Mouse (Mus musculus) urinary bladder, postnatal 25 days (tissue): Measurements from ENCODE around the gene Cisd3.
A peak's percentile ranks its signal among the peaks of the same experiment; 100 is the strongest.
"Not testable (repeated sequence)": the region's sequence is repeated elsewhere in the genome, so short reads cannot be mapped to it uniquely, and the experiment has no call there.

Source experiments
- DNase-seq: peaks from one replicate; pipeline ENCODE4 v3.0.0; 2022; ENCODE audit warnings: low spot score

Gene Cisd3

GRCm38 (mm10) chr11:97685613-97686321 lies at the start of gene Cisd3:
TSS of gene Cisd3 (plus strand) at chr11:97685826.
- DNase-seq, result peak; percentile 88

- DNase-seq, result no peak
Measured at GRCm38 (mm10) chr11:97641668-97642067, 44.0 kb upstream of the Cisd3 start.

- no peak for DNase-seq
Measured at GRCm38 (mm10) chr11:97642746-97643145, 42.9 kb upstream of the Cisd3 start.

GRCm38 (mm10) chr11:97643380-97644055 lies 42.1 kb upstream of the Cisd3 start:
- no peak for DNase-seq

GRCm38 (mm10) chr11:97644834-97645233 lies 40.8 kb upstream of the Cisd3 start:
- DNase-seq, result peak; percentile 67

GRCm38 (mm10) chr11:97648541-97648940 lies 37.1 kb upstream of the Cisd3 start:
- not testable (repeated sequence) for DNase-seq

GRCm38 (mm10) chr11:97650341-97650740 lies 35.3 kb upstream of the Cisd3 start:
- DNase-seq, result no peak

GRCm38 (mm10) chr11:97653376-97653775 lies 32.2 kb upstream of the Cisd3 start:
- DNase-seq, result not testable (repeated sequence)

GRCm38 (mm10) chr11:97654210-97654609 lies 31.4 kb upstream of the Cisd3 start:
- no peak for DNase-seq

GRCm38 (mm10) chr11:97656269-97656971 lies 29.2 kb upstream of the Cisd3 start:
- DNase-seq, result no peak

- DNase-seq, result no peak
Measured at GRCm38 (mm10) chr11:97657184-97657945, 28.3 kb upstream of the Cisd3 start.

- DNase-seq, result not testable (repeated sequence)
Measured at GRCm38 (mm10) chr11:97657967-97658366, 27.7 kb upstream of the Cisd3 start.

- no peak for DNase-seq
Measured at GRCm38 (mm10) chr11:97658751-97659266, 26.8 kb upstream of the Cisd3 start.

- no peak for DNase-seq
Measured at GRCm38 (mm10) chr11:97659267-97659989, 26.2 kb upstream of the Cisd3 start.

- peak; percentile 58 for DNase-seq
Measured at GRCm38 (mm10) chr11:97659990-97660714, 25.5 kb upstream of the Cisd3 start.

GRCm38 (mm10) chr11:97660734-97661647 lies 24.6 kb upstream of the Cisd3 start:
- DNase-seq, result no peak

GRCm38 (mm10) chr11:97661648-97662133 lies 23.9 kb upstream of the Cisd3 start:
- peak; percentile 64 for DNase-seq

- DNase-seq, result peak; percentile 46
Measured at GRCm38 (mm10) chr11:97662207-97662892, 23.3 kb upstream of the Cisd3 start.
